Mouse (Mus musculus) intestine, embryonic 15.5 days (tissue): ENCODE results near the gene Uba52. TPM values are rescaled to one million over a fixed set of nuclear protein-coding genes. Genes with fewer than 3 reads are reported as not detected.

Source experiments
- ATAC-seq: fragments of 200-750 bp; cut with Nextera tagmentation; 2 replicates; pipeline ENCODE4 v1.8.0; 2017; ENCODE audit warnings: moderate TSS enrichment, moderate library complexity
- H3K27ac ChIP-seq: fragments of 300-500 bp; sonication (generic); 2 replicates; pipeline ENCODE4 v1.5.1; 2015; ENCODE audit warnings: mild to moderate bottlenecking, inconsistent platforms
- H3K27me3 ChIP-seq: fragments of 300-500 bp; sonication (generic); replicated peaks from 2 replicates; pipeline ENCODE4 v1.6.1; 2015; ENCODE audit warnings: inconsistent platforms
- H3K36me3 ChIP-seq: fragments of 300-500 bp; sonication (generic); 2 replicates; pipeline ENCODE4 v1.6.1; 2015; ENCODE audit warnings: inconsistent platforms
- H3K4me1 ChIP-seq: fragments of 300-500 bp; sonication (generic); replicated peaks from 2 replicates; pipeline ENCODE4 v1.6.1; 2015; ENCODE audit warnings: inconsistent platforms
- H3K4me2 ChIP-seq: fragments of 300-500 bp; sonication (generic); replicated peaks from 2 replicates; pipeline ENCODE4 v1.6.1; 2015; ENCODE audit warnings: mild to moderate bottlenecking, inconsistent platforms
- H3K4me3 ChIP-seq: fragments of 300-500 bp; sonication (generic); replicated peaks from 2 replicates; pipeline ENCODE4 v1.5.1; 2015; ENCODE audit warnings: inconsistent platforms
- H3K9ac ChIP-seq: fragments of 300-500 bp; sonication (generic); 2 replicates; pipeline ENCODE4 v1.6.1; 2015; ENCODE audit warnings: inconsistent platforms
- H3K9me3 ChIP-seq: fragments of 300-500 bp; sonication (generic); 2 replicates; pipeline ENCODE4 v1.6.1; 2016; ENCODE audit warnings: inconsistent platforms
- WGBS: fragments of 180-500 bp; shearing (Covaris S2); methylation state at CpG from one replicate; pipeline ENCODE4 v1.1.7; 2015; 5-methylcytosine and 5-hydroxymethylcytosine counted together
- polyA plus RNA-seq: library from polyadenylated mRNA; unstranded; fragments of >200 nt; fragmentation: Nextera tagmentation; extraction: Ambion mirVana; gene quantifications from 2 replicates; pipeline ENCODE4 v1.2.1, GENCODE M21; 2015

The Uba52 gene
- polyA plus RNA-seq, 1 experiment from 2014 or later: 992 TPM

- Histone ChIP-seq H3K36me3 (no peaks in the 10 kb centered on the region; the same call in 1 of the 2 replicates), H3K4me1 (peaks cover 19% of the 10 kb centered on the region; the same call in 1 of the 2 replicates), H3K9me3 (no peaks in the 10 kb centered on the region), H3K9ac (no peak overlapping the region), H3K27me3 (no peaks in the 10 kb centered on the region), H3K27ac (no peak overlapping the region), H3K4me2 (no peak overlapping the region), H3K4me3 (no peak overlapping the region)
- ATAC-seq: no peak
- WGBS: 60% methylated on average over 5 of the region's 5 CpGs
Measured at GRCm38 (mm10) chr8:70467229-70467725, 43.3 kb downstream of the Uba52 start.

GRCm38 (mm10) chr8:70466771-70467170 is 43.8 kb downstream of the Uba52 start:
- 59% methylated on average over 11 of the region's 11 CpGs for WGBS
- Histone ChIP-seq H3K4me1 (peaks cover 19% of the 10 kb centered on the region; the same call in 1 of the 2 replicates), H3K27ac (no peak overlapping the region), H3K9ac (no peak overlapping the region), H3K4me2 (no peak overlapping the region), H3K27me3 (no peaks in the 10 kb centered on the region), H3K4me3 (no peak overlapping the region), H3K9me3 (no peaks in the 10 kb centered on the region), H3K36me3 (no peaks in the 10 kb centered on the region; the same call in 1 of the 2 replicates)
- no peak for ATAC-seq

DNA sequence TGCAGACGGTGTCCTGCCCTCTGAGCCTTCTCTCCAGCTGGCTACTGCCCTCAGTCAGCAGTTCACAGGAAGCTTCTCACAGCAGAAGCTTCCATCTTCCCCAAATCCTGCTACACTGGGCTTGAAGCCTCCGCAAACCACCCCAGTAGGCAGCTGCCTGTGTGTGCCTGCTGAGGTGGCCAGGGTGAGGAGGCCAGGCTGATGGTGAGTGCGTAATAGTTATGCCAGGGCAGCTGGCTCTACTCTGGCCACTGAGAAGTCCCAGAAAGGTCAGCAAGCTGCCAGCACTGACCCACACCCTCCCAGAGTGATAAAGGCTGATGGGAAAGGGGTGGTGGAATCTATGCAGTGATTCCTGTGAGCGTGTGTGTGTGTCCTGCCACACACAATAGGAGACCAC is 44.3 kb downstream of the Uba52 start:
- WGBS: 80% methylated on average over 4 of the region's 4 CpGs
- Histone ChIP-seq H3K9ac (no peak overlapping the region), H3K9me3 (no peaks in the 10 kb centered on the region), H3K4me3 (no peak overlapping the region), H3K27ac (no peak overlapping the region), H3K4me1 (peaks cover 19% of the 10 kb centered on the region; the same call in 1 of the 2 replicates), H3K27me3 (no peaks in the 10 kb centered on the region), H3K36me3 (no peaks in the 10 kb centered on the region; the same call in 1 of the 2 replicates), H3K4me2 (no peak overlapping the region)
- no peak for ATAC-seq

- Histone ChIP-seq H3K36me3 (no peaks in the 10 kb centered on the region; the same call in 1 of the 2 replicates), H3K27ac (no peak overlapping the region), H3K9me3 (no peaks in the 10 kb centered on the region), H3K4me2 (no peak overlapping the region), H3K4me3 (no peak overlapping the region), H3K9ac (no peak overlapping the region), H3K27me3 (no peaks in the 10 kb centered on the region), H3K4me1 (peaks cover 19% of the 10 kb centered on the region; the same call in 1 of the 2 replicates)
- no peak for ATAC-seq
- WGBS: 96% methylated on average over 4 of the region's 4 CpGs
Measured at GRCm38 (mm10) chr8:70465701-70466100, 44.9 kb downstream of the Uba52 start.

- no peaks in the 10 kb centered on the region; the same call in 1 of the 2 replicates for H3K36me3 ChIP-seq
- no peak overlapping the region for H3K27ac ChIP-seq
- ATAC-seq: no peak
- no peaks in the 10 kb centered on the region for H3K27me3 ChIP-seq
- 91% methylated on average over 6 of the region's 6 CpGs for WGBS
- 0 out of 2 replicates have a peak, but pooled peaks cover 13% of the 10 kb centered on the region for H3K4me1 ChIP-seq
- H3K9ac ChIP-seq: no peak overlapping the region
- no peaks in the 10 kb centered on the region for H3K9me3 ChIP-seq
- H3K4me3 ChIP-seq: no peak overlapping the region
- H3K4me2 ChIP-seq: no peak overlapping the region
Measured at GRCm38 (mm10) chr8:70464162-70464561, 46.4 kb downstream of the Uba52 start.

- Histone ChIP-seq H3K4me2 (no peak overlapping the region), H3K36me3 (no peaks in the 10 kb centered on the region; the same call in 1 of the 2 replicates), H3K27me3 (no peaks in the 10 kb centered on the region), H3K9ac (no peak overlapping the region), H3K4me1 (0 out of 2 replicates have a peak, but pooled peaks cover 13% of the 10 kb centered on the region), H3K27ac (no peak overlapping the region), H3K4me3 (no peak overlapping the region), H3K9me3 (no peaks in the 10 kb centered on the region)
- 66% methylated on average over 4 of the region's 4 CpGs for WGBS
- no peak for ATAC-seq
Measured at GRCm38 (mm10) chr8:70463306-70463705, 47.3 kb downstream of the Uba52 start.

DNA sequence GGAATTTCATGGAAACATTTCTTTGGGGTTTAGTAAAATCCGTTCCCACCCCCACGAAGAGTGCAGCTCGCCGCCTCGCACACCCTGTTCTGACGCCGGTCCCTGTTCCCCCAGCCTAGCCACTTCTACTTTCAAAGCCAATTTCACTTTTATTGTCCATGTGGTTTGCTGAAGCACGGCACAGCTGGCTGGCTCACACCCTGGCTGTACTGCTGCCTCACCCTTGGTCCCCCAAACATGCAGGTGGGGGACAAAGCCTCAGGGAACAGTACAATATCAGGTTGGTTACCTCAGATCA is 48.1 kb downstream of the Uba52 start:
- WGBS: 89% methylated on average over 8 of the region's 8 CpGs
- no peak for ATAC-seq

GRCm38 (mm10) chr8:70461765-70462515 is 48.7 kb downstream of the Uba52 start:
- H3K27me3 ChIP-seq: no peaks in the 10 kb centered on the region
- no peak overlapping the region for H3K4me2 ChIP-seq
- no peak overlapping the region for H3K27ac ChIP-seq
- no peaks in the 10 kb centered on the region; the same call in 1 of the 2 replicates for H3K36me3 ChIP-seq
- no peak for ATAC-seq
- H3K9me3 ChIP-seq: no peaks in the 10 kb centered on the region
- WGBS: 83% methylated on average over 16 of the region's 16 CpGs
- no peak overlapping the region for H3K4me3 ChIP-seq
- H3K4me1 ChIP-seq: 0 out of 2 replicates have a peak, but pooled peaks cover under 1% of the 10 kb centered on the region
- H3K9ac ChIP-seq: no peak overlapping the region

More for the DNA sequence above, 48.1 kb downstream of the Uba52 start:
- H3K36me3 ChIP-seq: no peaks in the 10 kb centered on the region; the same call in 1 of the 2 replicates
- H3K4me2 ChIP-seq: no peak overlapping the region
- H3K4me1 ChIP-seq: 0 out of 2 replicates have a peak, but pooled peaks cover 5% of the 10 kb centered on the region
- H3K27me3 ChIP-seq: no peaks in the 10 kb centered on the region
- no peak overlapping the region for H3K9ac ChIP-seq
- no peak overlapping the region for H3K4me3 ChIP-seq
- no peaks in the 10 kb centered on the region for H3K9me3 ChIP-seq
- H3K27ac ChIP-seq: no peak overlapping the region

DNA sequence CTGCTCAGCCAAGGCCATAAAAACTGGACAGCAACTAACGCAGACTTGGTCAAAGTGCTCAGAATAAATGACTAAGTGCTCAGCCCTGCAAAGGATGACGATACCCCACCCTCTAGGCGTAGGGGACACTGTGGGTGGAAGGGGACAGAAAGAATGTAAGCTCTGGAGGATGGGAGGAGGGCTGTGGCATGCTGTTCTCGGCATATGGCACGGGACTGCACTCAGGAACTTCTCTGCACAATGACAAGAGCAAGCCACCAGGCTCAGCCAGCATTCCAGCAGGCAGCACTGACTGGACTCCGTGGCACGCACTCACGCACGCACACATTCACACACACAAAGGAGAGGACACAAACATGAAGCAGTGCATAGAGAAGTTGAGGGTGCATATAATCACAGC is 50.0 kb downstream of the Uba52 start:
- no peak for ATAC-seq
- no peaks in the 10 kb centered on the region for H3K27me3 ChIP-seq
- no peaks in the 10 kb centered on the region for H3K9me3 ChIP-seq
- no peak overlapping the region for H3K4me2 ChIP-seq
- no peak overlapping the region for H3K4me3 ChIP-seq
- H3K27ac ChIP-seq: no peak overlapping the region
- 69% methylated on average over 9 of the region's 9 CpGs for WGBS
- no peaks in the 10 kb centered on the region for H3K4me1 ChIP-seq
- no peak overlapping the region for H3K9ac ChIP-seq
- H3K36me3 ChIP-seq: no peaks in the 10 kb centered on the region; the same call in 1 of the 2 replicates

DNA sequence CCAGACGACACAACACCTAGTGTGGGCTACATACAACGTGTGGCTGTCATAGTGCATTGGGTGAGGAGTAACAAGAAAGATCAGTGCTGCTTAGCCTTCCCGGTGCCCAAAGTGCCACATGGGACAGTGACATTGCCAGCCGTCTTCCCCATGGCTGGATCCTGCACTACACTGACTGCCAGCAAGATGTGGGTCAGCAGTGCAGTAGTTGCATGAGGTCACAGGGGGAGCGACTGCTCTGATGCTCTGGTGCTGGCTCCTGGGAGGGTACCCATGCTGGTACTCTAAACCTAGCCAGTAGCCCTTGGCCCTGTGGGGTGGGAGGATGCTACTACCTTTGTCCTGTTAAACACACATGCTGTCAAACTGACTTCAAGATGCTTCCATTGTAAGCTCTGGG is 50.4 kb downstream of the Uba52 start:
- Histone ChIP-seq H3K4me1 (no peaks in the 10 kb centered on the region), H3K9ac (no peak overlapping the region), H3K27me3 (no peaks in the 10 kb centered on the region), H3K36me3 (no peaks in the 10 kb centered on the region; the same call in 1 of the 2 replicates), H3K9me3 (no peaks in the 10 kb centered on the region), H3K27ac (no peak overlapping the region), H3K4me3 (no peak overlapping the region), H3K4me2 (no peak overlapping the region)
- ATAC-seq: no peak
- 91% methylated on average over 5 of the region's 5 CpGs for WGBS

- Histone ChIP-seq H3K4me3 (no peak overlapping the region), H3K36me3 (no peaks in the 10 kb centered on the region; the same call in 1 of the 2 replicates), H3K9me3 (no peaks in the 10 kb centered on the region), H3K9ac (no peak overlapping the region), H3K4me2 (no peak overlapping the region), H3K27me3 (no peaks in the 10 kb centered on the region), H3K4me1 (no peaks in the 10 kb centered on the region), H3K27ac (no peak overlapping the region)
- no peak for ATAC-seq
- 97% methylated on average over 2 of the region's 2 CpGs for WGBS
Measured at GRCm38 (mm10) chr8:70459636-70460035, 51.0 kb downstream of the Uba52 start.

DNA sequence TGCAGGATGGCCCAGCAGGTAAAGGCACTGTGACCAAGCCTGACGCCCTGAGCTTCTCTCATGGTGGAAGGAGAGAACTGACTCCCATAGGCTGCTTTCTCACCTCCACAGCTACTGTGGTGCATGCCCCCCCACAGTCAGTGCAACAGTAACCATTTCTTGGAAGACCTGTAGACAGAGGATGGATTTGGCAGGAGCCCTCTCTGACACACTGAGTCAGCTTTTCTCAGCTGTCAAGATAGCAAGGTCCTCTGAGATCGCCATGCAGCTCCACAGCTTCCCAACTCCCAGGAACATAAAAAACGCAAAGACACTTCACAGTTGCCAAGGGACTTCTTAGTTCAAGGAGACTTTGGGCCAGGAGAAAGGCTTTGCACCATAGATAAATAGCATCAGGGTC is 52.1 kb downstream of the Uba52 start:
- no peak overlapping the region for H3K9ac ChIP-seq
- no peak for ATAC-seq
- no peaks in the 10 kb centered on the region for H3K4me1 ChIP-seq
- WGBS: 82% methylated on average over 3 of the region's 3 CpGs
- no peak overlapping the region for H3K27ac ChIP-seq
- H3K4me2 ChIP-seq: no peak overlapping the region
- H3K9me3 ChIP-seq: no peaks in the 10 kb centered on the region
- H3K27me3 ChIP-seq: no peaks in the 10 kb centered on the region
- H3K4me3 ChIP-seq: no peak overlapping the region
- H3K36me3 ChIP-seq: no peaks in the 10 kb centered on the region; the same call in 1 of the 2 replicates
